Mouse (Mus musculus) thymus, adult 2 months (tissue): ENCODE measurements around the gene Npas2.

ENCODE experiments used
- CTCF ChIP-seq: fragments of 200-500 bp; IDR thresholded peaks from 2 replicates; pipeline ENCODE4 v1.5.1; 2012; ENCODE audit warnings: mild to moderate bottlenecking, control low read depth, low read length, moderate library complexity, borderline replicate concordance; ENCODE audit not compliant: control insufficient read depth, poor library complexity, insufficient read depth; ENCODE audit errors: extremely low read depth
- POLR2A ChIP-seq: fragments of 200-500 bp; IDR thresholded peaks from 2 replicates; pipeline ENCODE4 v1.6.1; 2012; ENCODE audit warnings: mild to moderate bottlenecking, low read length, control low read depth, moderate library complexity; ENCODE audit not compliant: control insufficient read depth, poor library complexity, insufficient read depth; ENCODE audit errors: extremely low read depth

DNA sequence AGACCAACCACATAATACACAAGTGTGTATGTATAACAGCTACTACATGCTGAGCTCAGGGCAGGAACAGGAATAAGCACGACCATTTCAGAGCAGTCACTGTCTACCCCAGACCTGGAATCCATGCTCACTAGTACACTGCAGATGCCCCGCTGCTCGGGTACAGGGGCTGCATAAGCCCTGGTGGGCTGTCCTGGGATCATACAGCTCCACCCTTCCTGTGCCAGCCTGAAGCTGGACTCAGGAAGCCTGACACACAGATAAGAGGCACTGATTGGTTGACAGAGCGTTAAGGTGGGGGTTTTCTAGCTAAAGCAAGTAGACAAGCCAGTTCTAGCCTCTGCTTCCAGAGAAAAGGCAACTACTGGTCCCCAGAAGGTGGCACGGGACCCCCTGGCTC lies 185.5 kb downstream of the Npas2 start:
- no peak for TF ChIP-seq POLR2A
- no peak for TF ChIP-seq CTCF
